Mouse (Mus musculus) hindbrain, embryonic 14.5 days (tissue): ENCODE results near the gene Pzp. TPM values are rescaled to one million over a fixed set of nuclear protein-coding genes. Genes with fewer than 3 reads are reported as not detected.

ENCODE experiments used
- ATAC-seq: fragments of 200-750 bp; cut with Nextera tagmentation; 2 replicates; pipeline ENCODE4 v1.8.0; 2017; ENCODE audit warnings: moderate number of reproducible peaks, mild to moderate bottlenecking, moderate TSS enrichment, moderate library complexity; ENCODE audit not compliant: low FRiP score
- DNase-seq: peaks from one replicate; pipeline ENCODE4 v3.0.0-alpha.2; 2015; ENCODE audit warnings: low spot score
- H3K27ac ChIP-seq: fragments of 300-500 bp; sonication (generic); 2 replicates; pipeline ENCODE4 v1.5.1; 2014; ENCODE audit warnings: mild to moderate bottlenecking, moderate library complexity
- H3K27me3 ChIP-seq: fragments of 300-500 bp; sonication (generic); 2 replicates; pipeline ENCODE4 v1.6.1; 2014; ENCODE audit warnings: mild to moderate bottlenecking, low read length, mixed read lengths; ENCODE audit not compliant: control insufficient read depth, insufficient read depth
- H3K36me3 ChIP-seq: fragments of 300-500 bp; sonication (generic); replicated peaks from 2 replicates; pipeline ENCODE4 v1.6.1; 2014; ENCODE audit not compliant: control insufficient read depth, insufficient read depth
- H3K4me1 ChIP-seq: fragments of 300-500 bp; sonication (generic); replicated peaks from 2 replicates; pipeline ENCODE4 v1.6.1; 2014; ENCODE audit warnings: antibody characterized with exemption, low read length, mixed read lengths; ENCODE audit not compliant: control insufficient read depth, insufficient read depth
- H3K4me2 ChIP-seq: fragments of 300-500 bp; sonication (generic); replicated peaks from 2 replicates; pipeline ENCODE4 v1.6.1; 2014; ENCODE audit warnings: mild to moderate bottlenecking, moderate library complexity
- H3K4me3 ChIP-seq: fragments of 300-500 bp; sonication (generic); replicated peaks from 2 replicates; pipeline ENCODE4 v1.5.1; 2014; ENCODE audit warnings: mild to moderate bottlenecking, low read length
- H3K9ac ChIP-seq: fragments of 300-500 bp; sonication (generic); 2 replicates; pipeline ENCODE4 v1.6.1; 2014
- H3K9me3 ChIP-seq: fragments of 300-500 bp; sonication (generic); 2 replicates; pipeline ENCODE4 v1.6.1; 2016; ENCODE audit warnings: low read length; ENCODE audit not compliant: control insufficient read depth
- WGBS: fragments of 180-500 bp; shearing (Covaris S2); extraction: QIAGEN DNeasy Blood & Tissue Kit; methylation state at CpG from one replicate; pipeline ENCODE4 v1.1.7; 2014; 5-methylcytosine and 5-hydroxymethylcytosine counted together
- polyA plus RNA-seq: library from polyadenylated mRNA; unstranded; fragments of >200 nt; fragmentation: Nextera tagmentation; extraction: Ambion mirVana; gene quantifications from 2 replicates; pipeline ENCODE4 v1.2.1, GENCODE M21; 2014

The Pzp gene
- polyA plus RNA-seq, 1 experiment from 2014 or later, result 0.70 TPM

- DNase-seq (peak; percentile 75), ATAC-seq (peak; percentile 71; the same call in 1 of the 2 replicates)
- no peak overlapping the region for H3K9ac ChIP-seq
- H3K4me1 ChIP-seq, result no peaks in the 10 kb centered on the region; the same call in 1 of the 2 replicates
- H3K36me3 ChIP-seq, result no peaks in the 10 kb centered on the region
- WGBS, result 13% methylated on average over 14 of the region's 14 CpGs
- no peaks in the 10 kb centered on the region for H3K27me3 ChIP-seq
- peak overlapping the region; percentile 38 for H3K4me2 ChIP-seq
- no peaks in the 10 kb centered on the region for H3K9me3 ChIP-seq
- no peak overlapping the region for H3K27ac ChIP-seq
- H3K4me3 ChIP-seq, result no peak overlapping the region
Observed at GRCm38 (mm10) chr6:128445761-128446535, 80.6 kb downstream of the Pzp start.

- H3K9me3 ChIP-seq, result no peaks in the 10 kb centered on the region
- H3K9ac ChIP-seq, result no peak overlapping the region
- no peak for ATAC-seq
- no peak overlapping the region for H3K4me2 ChIP-seq
- H3K4me1 ChIP-seq, result peaks cover 8% of the 10 kb centered on the region
- no peak overlapping the region for H3K27ac ChIP-seq
- no peaks in the 10 kb centered on the region for H3K27me3 ChIP-seq
- DNase-seq, result no peak
- no peak overlapping the region for H3K4me3 ChIP-seq
- peaks cover 12% of the 10 kb centered on the region for H3K36me3 ChIP-seq
- 94% methylated on average over 2 of the region's 2 CpGs for WGBS
Observed at GRCm38 (mm10) chr6:128440238-128440637, 86.3 kb downstream of the Pzp start.

- Histone ChIP-seq H3K9me3 (no peaks in the 10 kb centered on the region), H3K4me1 (peaks cover 8% of the 10 kb centered on the region), H3K36me3 (peaks cover 25% of the 10 kb centered on the region), H3K4me2 (peak overlapping the region; percentile 70), H3K4me3 (peak overlapping the region; percentile 97), H3K27me3 (no peaks in the 10 kb centered on the region), H3K27ac (peak overlapping the region; percentile 96), H3K9ac (peak overlapping the region; percentile 44)
- ATAC-seq (peak; percentile 60; the same call in 1 of the 2 replicates), DNase-seq (peak; percentile 30)
- WGBS, result 32% methylated on average over 18 of the region's 18 CpGs
Observed at GRCm38 (mm10) chr6:128438871-128439341, 87.6 kb downstream of the Pzp start.

- Histone ChIP-seq H3K4me2 (peak within 1 kb of the TSS; percentile 70), H3K27ac (peak within 1 kb of the TSS; percentile 96), H3K4me1 (peaks cover 8% of the 10 kb centered on the region), H3K9me3 (no peaks in the 10 kb centered on the region), H3K9ac (peak within 1 kb of the TSS; percentile 98), H3K27me3 (no peaks in the 10 kb centered on the region), H3K36me3 (peaks cover 30% of the 10 kb centered on the region), H3K4me3 (peak within 1 kb of the TSS; percentile 97)
- ATAC-seq (peak; percentile 94), DNase-seq (peak; percentile 91)
- WGBS, result under 1% methylated on average over 63 of the region's 67 CpGs
Observed at GRCm38 (mm10) chr6:128438317-128438870, 88.1 kb downstream of the Pzp start, which contains the start of gene Fkbp4. Gene Fkbp4, minus strand, starts transcription at chr6:128438677.

- Histone ChIP-seq H3K4me1 (peaks cover 8% of the 10 kb centered on the region), H3K9ac (peak overlapping the region; percentile 98), H3K4me2 (peak overlapping the region; percentile 70), H3K27ac (peak overlapping the region; percentile 96), H3K9me3 (no peaks in the 10 kb centered on the region), H3K4me3 (peak overlapping the region; percentile 97), H3K36me3 (peaks cover 36% of the 10 kb centered on the region), H3K27me3 (no peaks in the 10 kb centered on the region)
- 0% methylated on average over 43 of the region's 52 CpGs for WGBS
- DNase-seq (peak; percentile 65), ATAC-seq (peak; percentile 73)
Observed at GRCm38 (mm10) chr6:128437731-128438316, 88.7 kb downstream of the Pzp start.

GRCm38 (mm10) chr6:128437288-128437687 lies 89.2 kb downstream of the Pzp start:
- Histone ChIP-seq H3K36me3 (peaks cover 41% of the 10 kb centered on the region), H3K9me3 (no peaks in the 10 kb centered on the region), H3K27me3 (no peaks in the 10 kb centered on the region), H3K27ac (peak overlapping the region; percentile 96), H3K4me1 (peaks cover 8% of the 10 kb centered on the region), H3K4me3 (peak overlapping the region; percentile 97), H3K4me2 (peak overlapping the region; percentile 70), H3K9ac (peak overlapping the region; percentile 98)
- DNase-seq, result peak; percentile 27
- ATAC-seq, result no peak
- 6% methylated on average over 10 of the region's 10 CpGs for WGBS

GRCm38 (mm10) chr6:128436356-128437005 lies 90.0 kb downstream of the Pzp start:
- H3K4me3 ChIP-seq, result peak overlapping the region; percentile 97
- no peaks in the 10 kb centered on the region for H3K9me3 ChIP-seq
- WGBS, result 86% methylated on average over 8 of the region's 8 CpGs
- H3K27me3 ChIP-seq, result no peaks in the 10 kb centered on the region
- H3K36me3 ChIP-seq, result peaks cover 49% of the 10 kb centered on the region
- peaks cover 8% of the 10 kb centered on the region for H3K4me1 ChIP-seq
- peak overlapping the region; percentile 70 for H3K4me2 ChIP-seq
- H3K27ac ChIP-seq, result no peak overlapping the region
- DNase-seq (no peak), ATAC-seq (no peak)
- H3K9ac ChIP-seq, result peak overlapping the region; percentile 98

- 83% methylated on average over 5 of the region's 5 CpGs for WGBS
- H3K4me3 ChIP-seq, result no peak overlapping the region
Observed at GRCm38 (mm10) chr6:128435474-128435873, 91.0 kb downstream of the Pzp start.

More at GRCm38 (mm10) chr6:128435474-128435873, 91.0 kb downstream of the Pzp start:
- ATAC-seq (no peak), DNase-seq (no peak)
- peaks cover 59% of the 10 kb centered on the region for H3K36me3 ChIP-seq
- H3K4me1 ChIP-seq, result peaks cover 8% of the 10 kb centered on the region
- no peak overlapping the region for H3K9ac ChIP-seq
- no peaks in the 10 kb centered on the region for H3K27me3 ChIP-seq
- no peak overlapping the region for H3K4me2 ChIP-seq
- H3K27ac ChIP-seq, result no peak overlapping the region
- H3K9me3 ChIP-seq, result no peaks in the 10 kb centered on the region
